Mouse (Mus musculus) G1E (cell line): ENCODE results near the gene Trpv5.

Source experiments
- CTCF ChIP-seq: IDR thresholded peaks from 2 replicates; pipeline ENCODE4 v1.5.1; 2012; ENCODE audit warnings: low read depth, low read length, inconsistent platforms, mixed read lengths
- GATA1 ChIP-seq: IDR thresholded peaks from 2 replicates; pipeline ENCODE4 v1.6.1; 2012; ENCODE audit warnings: borderline replicate concordance, low read length, inconsistent platforms, mixed read lengths

- no peak for TF ChIP-seq CTCF
- no peak for TF ChIP-seq GATA1
Measured at GRCm38 (mm10) chr6:41606214-41606613, 74.4 kb downstream of the Trpv5 start.
